Mouse (Mus musculus): ENCODE data around the gene Tfeb. TPM values are rescaled to one million over a fixed set of nuclear protein-coding genes. Genes with fewer than 3 reads are reported as not detected.

Gene Tfeb
- polyA plus RNA-seq, 1 experiment from 2014 or later: 22.4 TPM

GRCm38 (mm10) chr17:47744086-47744485 is 7.3 kb downstream of the Tfeb start:
- Histone ChIP-seq H3K9me3 (no peaks in the 10 kb centered on the region), H3K4me2 (replicated peaks) (no peak overlapping the region), H3K27me3 (replicated peaks) (no peaks in the 10 kb centered on the region), H3K9ac (no peak overlapping the region), H3K27ac (no peak overlapping the region), H3K36me3 (no peaks in the 10 kb centered on the region), H3K4me1 (replicated peaks) (peaks cover 27% of the 10 kb centered on the region), H3K4me3 (replicated peaks) (no peak overlapping the region)
- no peak for ATAC-seq
- 92% methylated on average over 14 of the region's 14 CpGs for WGBS

- Histone ChIP-seq H3K4me3 (replicated peaks) (no peak overlapping the region), H3K9me3 (no peaks in the 10 kb centered on the region)
- 85% methylated on average over 10 of the region's 10 CpGs for WGBS
Measured at GRCm38 (mm10) chr17:47744746-47745368, 8.0 kb downstream of the Tfeb start.

GRCm38 (mm10) chr17:47748791-47749553 is 12.1 kb downstream of the Tfeb start:
- Histone ChIP-seq H3K36me3 (no peaks in the 10 kb centered on the region), H3K9ac (no peak overlapping the region), H3K9me3 (no peaks in the 10 kb centered on the region), H3K4me3 (replicated peaks) (no peak overlapping the region), H3K27me3 (replicated peaks) (no peaks in the 10 kb centered on the region), H3K4me2 (replicated peaks) (peak overlapping the region; percentile 10; the same call in 1 of the 2 replicates), H3K4me1 (replicated peaks) (peaks cover 15% of the 10 kb centered on the region; the same call in 1 of the 2 replicates), H3K27ac (peak overlapping the region; percentile 75)
- WGBS: 46% methylated on average over 14 of the region's 14 CpGs
- peak; percentile 52 for ATAC-seq

More at GRCm38 (mm10) chr17:47744746-47745368, 8.0 kb downstream of the Tfeb start:
- H3K9ac ChIP-seq: no peak overlapping the region
- no peak overlapping the region for H3K27ac ChIP-seq
- no peak overlapping the region for H3K4me2 ChIP-seq (replicated peaks)
- no peaks in the 10 kb centered on the region for H3K36me3 ChIP-seq
- H3K4me1 ChIP-seq (replicated peaks): peaks cover 26% of the 10 kb centered on the region; the same call in 1 of the 2 replicates
- H3K27me3 ChIP-seq (replicated peaks): no peaks in the 10 kb centered on the region
- ATAC-seq: no peak

- no peak overlapping the region for H3K4me3 ChIP-seq (replicated peaks)
- peaks cover 15% of the 10 kb centered on the region; the same call in 1 of the 2 replicates for H3K4me1 ChIP-seq (replicated peaks)
- no peaks in the 10 kb centered on the region for H3K27me3 ChIP-seq (replicated peaks)
- peak overlapping the region; percentile 10; the same call in 1 of the 2 replicates for H3K4me2 ChIP-seq (replicated peaks)
- 0 out of 2 replicates have a peak, but pooled peaks have one; percentile 21 for ATAC-seq
- peak overlapping the region; percentile 75 for H3K27ac ChIP-seq
- no peaks in the 10 kb centered on the region for H3K9me3 ChIP-seq
- whole genome bisulfite sequencing: 64% methylated on average over 3 of the region's 3 CpGs
- no peaks in the 10 kb centered on the region for H3K36me3 ChIP-seq
- H3K9ac ChIP-seq: no peak overlapping the region
Measured at GRCm38 (mm10) chr17:47749626-47750025, 12.8 kb downstream of the Tfeb start.

GRCm38 (mm10) chr17:47750101-47750500 is 13.3 kb downstream of the Tfeb start:
- peaks cover 15% of the 10 kb centered on the region; the same call in 1 of the 2 replicates for H3K4me1 ChIP-seq (replicated peaks)
- H3K9ac ChIP-seq: no peak overlapping the region
- H3K4me3 ChIP-seq (replicated peaks): no peak overlapping the region
- H3K27me3 ChIP-seq (replicated peaks): no peaks in the 10 kb centered on the region
- H3K36me3 ChIP-seq: no peaks in the 10 kb centered on the region
- ATAC-seq: no peak
- H3K4me2 ChIP-seq (replicated peaks): no peak overlapping the region; the same call in 1 of the 2 replicates
- H3K27ac ChIP-seq: no peak overlapping the region
- no peaks in the 10 kb centered on the region for H3K9me3 ChIP-seq
- 58% methylated on average over 6 of the region's 6 CpGs for WGBS

GRCm38 (mm10) chr17:47751811-47752210 is 15.0 kb downstream of the Tfeb start:
- WGBS: 76% methylated on average over 5 of the region's 5 CpGs
- Histone ChIP-seq H3K4me2 (replicated peaks) (no peak overlapping the region), H3K27ac (no peak overlapping the region), H3K36me3 (no peaks in the 10 kb centered on the region), H3K9ac (no peak overlapping the region), H3K9me3 (no peaks in the 10 kb centered on the region), H3K4me3 (replicated peaks) (no peak overlapping the region), H3K4me1 (replicated peaks) (peaks cover 15% of the 10 kb centered on the region; the same call in 1 of the 2 replicates), H3K27me3 (replicated peaks) (no peaks in the 10 kb centered on the region)
- no peak for ATAC-seq

GRCm38 (mm10) chr17:47753130-47753775 is 16.4 kb downstream of the Tfeb start:
- Histone ChIP-seq H3K4me3 (replicated peaks) (no peak overlapping the region), H3K4me2 (replicated peaks) (peak overlapping the region; percentile 32), H3K4me1 (replicated peaks) (peaks cover 17% of the 10 kb centered on the region; the same call in 1 of the 2 replicates), H3K27ac (peak overlapping the region; percentile 80), H3K27me3 (replicated peaks) (no peaks in the 10 kb centered on the region), H3K9me3 (no peaks in the 10 kb centered on the region), H3K9ac (no peak overlapping the region), H3K36me3 (no peaks in the 10 kb centered on the region)
- WGBS: 61% methylated on average over 8 of the region's 8 CpGs
- ATAC-seq: peak; percentile 70

GRCm38 (mm10) chr17:47754246-47754645 is 17.4 kb downstream of the Tfeb start:
- H3K4me2 ChIP-seq (replicated peaks): no peak overlapping the region
- ATAC-seq: peak; percentile 82
- 60% methylated on average over 13 of the region's 13 CpGs for WGBS

GRCm38 (mm10) chr17:47756366-47756765 is 19.5 kb downstream of the Tfeb start:
- WGBS: 32% methylated on average over 6 of the region's 6 CpGs
- Histone ChIP-seq H3K27me3 (replicated peaks) (no peaks in the 10 kb centered on the region), H3K9me3 (no peaks in the 10 kb centered on the region), H3K4me3 (replicated peaks) (no peak overlapping the region), H3K4me2 (replicated peaks) (no peak overlapping the region), H3K36me3 (no peaks in the 10 kb centered on the region), H3K27ac (no peak overlapping the region), H3K4me1 (replicated peaks) (peaks cover 17% of the 10 kb centered on the region; the same call in 1 of the 2 replicates), H3K9ac (no peak overlapping the region)
- ATAC-seq: no peak

More at GRCm38 (mm10) chr17:47754246-47754645, 17.4 kb downstream of the Tfeb start:
- Histone ChIP-seq H3K27ac (peak overlapping the region; percentile 80), H3K27me3 (replicated peaks) (no peaks in the 10 kb centered on the region), H3K4me1 (replicated peaks) (peaks cover 15% of the 10 kb centered on the region; the same call in 1 of the 2 replicates), H3K36me3 (no peaks in the 10 kb centered on the region), H3K9ac (0 out of 2 replicates have a peak overlapping the region, but pooled peaks have one; percentile 3), H3K9me3 (no peaks in the 10 kb centered on the region), H3K4me3 (replicated peaks) (no peak overlapping the region)

GRCm38 (mm10) chr17:47757056-47757610 is 20.3 kb downstream of the Tfeb start:
- no peak overlapping the region for H3K9ac ChIP-seq

GRCm38 (mm10) chr17:47759702-47760410 is 23.0 kb downstream of the Tfeb start:
- WGBS: 72% methylated on average over 15 of the region's 15 CpGs
- peak; percentile 19; the same call in 1 of the 2 replicates for ATAC-seq

More at GRCm38 (mm10) chr17:47757056-47757610, 20.3 kb downstream of the Tfeb start:
- H3K4me1 ChIP-seq (replicated peaks): peaks cover 17% of the 10 kb centered on the region; the same call in 1 of the 2 replicates
- no peak overlapping the region for H3K4me3 ChIP-seq (replicated peaks)
- H3K36me3 ChIP-seq: no peaks in the 10 kb centered on the region
- no peaks in the 10 kb centered on the region for H3K9me3 ChIP-seq
- H3K4me2 ChIP-seq (replicated peaks): no peak overlapping the region
- ATAC-seq: no peak
- no peaks in the 10 kb centered on the region for H3K27me3 ChIP-seq (replicated peaks)
- H3K27ac ChIP-seq: no peak overlapping the region
- 78% methylated on average over 7 of the region's 7 CpGs for WGBS

More at GRCm38 (mm10) chr17:47759702-47760410, 23.0 kb downstream of the Tfeb start:
- Histone ChIP-seq H3K27me3 (replicated peaks) (no peaks in the 10 kb centered on the region), H3K36me3 (no peaks in the 10 kb centered on the region), H3K4me3 (replicated peaks) (no peak overlapping the region), H3K9ac (no peak overlapping the region), H3K4me2 (replicated peaks) (no peak overlapping the region), H3K4me1 (replicated peaks) (peaks cover 28% of the 10 kb centered on the region), H3K9me3 (no peaks in the 10 kb centered on the region), H3K27ac (no peak overlapping the region)
